Mouse (Mus musculus): Measurements from ENCODE around the gene Tgif2lx1. TPM values are rescaled to one million over a fixed set of nuclear protein-coding genes. Genes with fewer than 3 reads are reported as not detected.
"Not testable (repeated sequence)": the region's sequence is repeated elsewhere in the genome, so short reads cannot be mapped to it uniquely, and the experiment has no call there.

Tgif2lx1 gene
- polyA plus RNA-seq (2014; fragmentation: Nextera tagmentation; extraction: Ambion mirVana) = not detected in 2 replicates

- not testable (repeated sequence) for DNase-seq (ENCODE audit: low spot score); H3K27me3 ChIP-seq (replicated peaks; ENCODE audit: control insufficient read depth, insufficient read depth, low read length); H3K4me1 ChIP-seq (replicated peaks; ENCODE audit: control insufficient read depth, insufficient read depth, low read length); H3K27ac ChIP-seq (ENCODE audit: low read depth, low read length); H3K4me3 ChIP-seq (ENCODE audit: low read depth, low read length); H3K4me2 ChIP-seq; ATAC-seq (replicated peaks; ENCODE audit: low FRiP score); H3K9me3 ChIP-seq (ENCODE audit: control insufficient read depth, low read length); H3K36me3 ChIP-seq (ENCODE audit: control insufficient read depth, insufficient read depth, low read length); H3K9ac ChIP-seq (ENCODE audit: low read depth, low read length)
- WGBS = no CpG with 5 or more reads among the region's 5 CpGs
Observed at GRCm38 (mm10) chrX:118480637-118481036, at the start of gene Tgif2lx1. Gene Tgif2lx1, minus strand, starts transcription at chrX:118480737.

Other genes starting within 250 kb of the Tgif2lx1 start
- gene Tgif2lx2, start 53.5 kb downstream of the Tgif2lx1 start, polyA plus RNA-seq (2014; fragmentation: Nextera tagmentation; extraction: Ambion mirVana) = not detected in 2 replicates